Mouse (Mus musculus) neural tube, embryonic 15.5 days (tissue): ENCODE data around the gene Pex13. TPM values are rescaled to one million over a fixed set of nuclear protein-coding genes. Genes with fewer than 3 reads are reported as not detected.

ENCODE experiments used
- ATAC-seq: fragments of 200-750 bp; cut with Nextera tagmentation; 2 replicates; pipeline ENCODE4 v1.8.0; 2017; ENCODE audit warnings: mild to moderate bottlenecking, moderate TSS enrichment, moderate library complexity; ENCODE audit not compliant: low FRiP score
- H3K27ac ChIP-seq: fragments of 300-500 bp; sonication (generic); replicated peaks from 2 replicates; pipeline ENCODE4 v1.5.1; 2015; ENCODE audit warnings: mild to moderate bottlenecking, inconsistent platforms
- H3K27me3 ChIP-seq: fragments of 300-500 bp; sonication (generic); replicated peaks from 2 replicates; pipeline ENCODE4 v1.6.1; 2015; ENCODE audit warnings: inconsistent platforms
- H3K36me3 ChIP-seq: fragments of 300-500 bp; sonication (generic); 2 replicates; pipeline ENCODE4 v1.6.1; 2015; ENCODE audit warnings: inconsistent platforms
- H3K4me1 ChIP-seq: fragments of 300-500 bp; sonication (generic); 2 replicates; pipeline ENCODE4 v1.6.1; 2015; ENCODE audit warnings: inconsistent platforms
- H3K4me2 ChIP-seq: fragments of 300-500 bp; sonication (generic); 2 replicates; pipeline ENCODE4 v1.6.1; 2015; ENCODE audit warnings: inconsistent platforms, mild to moderate bottlenecking, moderate library complexity
- H3K4me3 ChIP-seq: fragments of 300-500 bp; sonication (generic); replicated peaks from 2 replicates; pipeline ENCODE4 v1.5.1; 2015; ENCODE audit warnings: mild to moderate bottlenecking, inconsistent platforms
- H3K9ac ChIP-seq: fragments of 300-500 bp; sonication (generic); replicated peaks from 2 replicates; pipeline ENCODE4 v1.6.1; 2015; ENCODE audit warnings: mild to moderate bottlenecking, inconsistent platforms
- H3K9me3 ChIP-seq: fragments of 300-500 bp; sonication (generic); replicated peaks from 2 replicates; pipeline ENCODE4 v1.6.1; 2016; ENCODE audit warnings: inconsistent platforms
- WGBS: fragments of 180-500 bp; shearing (Covaris S2); methylation state at CpG from one replicate; pipeline ENCODE4 v1.1.7; 2015; ENCODE audit warnings: mixed read lengths; 5-methylcytosine and 5-hydroxymethylcytosine counted together
- polyA plus RNA-seq: library from polyadenylated mRNA; unstranded; fragments of >200 nt; fragmentation: Nextera tagmentation; extraction: Ambion mirVana; gene quantifications from 2 replicates; pipeline ENCODE4 v1.2.1, GENCODE M21; 2015

Gene Pex13
- polyA plus RNA-seq, 1 experiment from 2014 or later, result 34.5 TPM

DNA sequence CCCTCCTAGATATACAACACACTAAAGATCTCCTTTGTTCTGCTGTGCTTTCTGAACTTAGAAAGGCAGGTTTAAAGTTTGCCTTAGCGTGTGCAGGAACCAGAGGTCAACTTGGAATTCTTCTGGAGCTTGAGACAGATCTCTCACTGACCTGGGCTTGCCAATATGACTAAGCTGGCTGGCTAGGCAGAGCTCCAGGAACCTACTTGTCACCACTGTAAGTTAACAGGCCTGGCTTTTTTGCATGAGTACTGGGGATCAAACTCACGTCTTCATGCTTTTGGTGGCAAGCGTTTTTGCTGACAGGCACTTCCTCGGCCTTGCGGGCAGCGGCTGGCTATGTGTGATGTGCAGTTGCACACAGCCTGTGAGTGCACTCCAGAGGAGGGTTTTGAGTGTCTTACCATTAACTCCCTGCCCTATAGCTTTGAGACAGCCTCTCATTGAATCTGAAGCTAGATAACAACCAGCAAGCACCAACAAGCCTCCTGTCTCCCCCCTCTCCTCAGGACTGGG lies 14.7 kb upstream of the Pex13 start:
- Histone ChIP-seq H3K27ac (no peak overlapping the region), H3K27me3 (no peaks in the 10 kb centered on the region), H3K36me3 (peaks cover 47% of the 10 kb centered on the region), H3K4me2 (no peak overlapping the region), H3K4me3 (no peak overlapping the region), H3K9ac (no peak overlapping the region), H3K9me3 (no peaks in the 10 kb centered on the region), H3K4me1 (no peaks in the 10 kb centered on the region)
- no peak for ATAC-seq
- WGBS, result 92% methylated on average over 6 of the region's 6 CpGs

- peak; percentile 59 for ATAC-seq
- H3K36me3 ChIP-seq, result peaks cover 45% of the 10 kb centered on the region
Observed at GRCm38 (mm10) chr11:23679044-23679642, 13.4 kb upstream of the Pex13 start.

GRCm38 (mm10) chr11:23676100-23676499 lies 10.3 kb upstream of the Pex13 start:
- H3K36me3 ChIP-seq, result peaks cover 40% of the 10 kb centered on the region
- H3K4me1 ChIP-seq, result no peaks in the 10 kb centered on the region
- H3K27ac ChIP-seq, result no peak overlapping the region
- WGBS, result 95% methylated on average over 5 of the region's 5 CpGs
- no peaks in the 10 kb centered on the region for H3K27me3 ChIP-seq
- no peak for ATAC-seq
- no peak overlapping the region for H3K4me3 ChIP-seq
- no peaks in the 10 kb centered on the region for H3K9me3 ChIP-seq
- no peak overlapping the region for H3K9ac ChIP-seq
- H3K4me2 ChIP-seq, result no peak overlapping the region

More at GRCm38 (mm10) chr11:23679044-23679642, 13.4 kb upstream of the Pex13 start:
- no peak overlapping the region for H3K9ac ChIP-seq
- WGBS, result 51% methylated on average over 3 of the region's 3 CpGs
- no peak overlapping the region for H3K4me2 ChIP-seq
- H3K27me3 ChIP-seq, result no peaks in the 10 kb centered on the region
- H3K9me3 ChIP-seq, result no peaks in the 10 kb centered on the region
- no peaks in the 10 kb centered on the region for H3K4me1 ChIP-seq
- H3K4me3 ChIP-seq, result no peak overlapping the region
- H3K27ac ChIP-seq, result no peak overlapping the region

GRCm38 (mm10) chr11:23672256-23672749 lies 6.5 kb upstream of the Pex13 start:
- Histone ChIP-seq H3K27me3 (no peaks in the 10 kb centered on the region), H3K4me2 (no peak overlapping the region), H3K36me3 (peaks cover 30% of the 10 kb centered on the region), H3K9ac (no peak overlapping the region), H3K4me3 (no peak overlapping the region), H3K27ac (no peak overlapping the region), H3K9me3 (no peaks in the 10 kb centered on the region), H3K4me1 (peaks cover 4% of the 10 kb centered on the region)
- no peak for ATAC-seq
- 82% methylated on average over 4 of the region's 4 CpGs for WGBS

DNA sequence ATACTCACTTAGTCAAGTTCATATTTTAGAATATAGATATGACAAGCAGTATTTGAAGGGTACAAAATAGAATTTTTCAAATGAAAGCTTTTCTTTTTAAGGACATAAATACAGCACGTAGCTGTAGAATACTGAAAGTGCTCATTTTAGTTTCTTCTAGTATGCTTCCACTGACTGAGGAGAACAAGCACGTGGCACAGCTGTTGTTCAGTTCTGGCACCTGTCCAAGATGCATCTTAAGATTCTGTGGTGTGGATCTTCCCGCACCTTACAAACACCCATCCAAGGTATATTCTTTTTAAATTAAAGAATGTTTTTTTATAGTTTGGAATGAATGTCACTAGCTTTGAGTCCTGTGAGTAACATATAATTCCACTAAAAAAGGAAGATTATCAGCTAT lies 1.4 kb upstream of the Pex13 start:
- no peaks in the 10 kb centered on the region for H3K9me3 ChIP-seq
- WGBS, result 22% methylated on average over 3 of the region's 3 CpGs
- H3K4me1 ChIP-seq, result peaks cover 21% of the 10 kb centered on the region
- peak overlapping the region; percentile 72 for H3K4me2 ChIP-seq
- H3K4me3 ChIP-seq, result peak overlapping the region; percentile 88
- no peak for ATAC-seq
- H3K36me3 ChIP-seq, result 0 out of 2 replicates have a peak, but pooled peaks cover 7% of the 10 kb centered on the region
- no peaks in the 10 kb centered on the region for H3K27me3 ChIP-seq
- no peak overlapping the region for H3K27ac ChIP-seq
- no peak overlapping the region for H3K9ac ChIP-seq

DNA sequence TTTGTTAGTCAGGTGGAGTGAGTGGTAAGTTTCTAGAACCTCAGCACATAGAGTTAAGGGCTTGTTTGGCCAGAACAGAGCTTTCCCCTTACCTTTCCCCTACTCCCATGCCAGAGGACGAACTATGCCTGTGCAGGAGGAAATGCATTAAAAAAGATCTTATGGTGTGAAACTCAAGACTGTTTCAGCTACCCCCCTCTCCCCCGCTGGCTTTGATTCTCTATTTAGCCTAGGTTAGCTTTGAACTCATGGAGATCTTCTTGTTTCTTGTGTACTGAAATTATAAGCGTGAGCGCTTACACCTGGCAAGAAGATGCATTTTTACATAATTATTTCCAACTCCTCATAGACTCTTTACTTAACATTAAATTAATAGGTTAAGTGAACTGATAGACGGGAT lies 767 bp upstream of the Pex13 start:
- peak overlapping the region; percentile 85 for H3K9ac ChIP-seq
- peak overlapping the region; percentile 72 for H3K4me2 ChIP-seq
- 0 out of 2 replicates have a peak, but pooled peaks cover 7% of the 10 kb centered on the region for H3K36me3 ChIP-seq
- WGBS, result 11% methylated on average over 5 of the region's 5 CpGs
- peaks cover 21% of the 10 kb centered on the region for H3K4me1 ChIP-seq
- no peak for ATAC-seq
- H3K27me3 ChIP-seq, result no peaks in the 10 kb centered on the region
- no peaks in the 10 kb centered on the region for H3K9me3 ChIP-seq
- H3K4me3 ChIP-seq, result peak overlapping the region; percentile 88
- peak overlapping the region; percentile 97 for H3K27ac ChIP-seq

DNA sequence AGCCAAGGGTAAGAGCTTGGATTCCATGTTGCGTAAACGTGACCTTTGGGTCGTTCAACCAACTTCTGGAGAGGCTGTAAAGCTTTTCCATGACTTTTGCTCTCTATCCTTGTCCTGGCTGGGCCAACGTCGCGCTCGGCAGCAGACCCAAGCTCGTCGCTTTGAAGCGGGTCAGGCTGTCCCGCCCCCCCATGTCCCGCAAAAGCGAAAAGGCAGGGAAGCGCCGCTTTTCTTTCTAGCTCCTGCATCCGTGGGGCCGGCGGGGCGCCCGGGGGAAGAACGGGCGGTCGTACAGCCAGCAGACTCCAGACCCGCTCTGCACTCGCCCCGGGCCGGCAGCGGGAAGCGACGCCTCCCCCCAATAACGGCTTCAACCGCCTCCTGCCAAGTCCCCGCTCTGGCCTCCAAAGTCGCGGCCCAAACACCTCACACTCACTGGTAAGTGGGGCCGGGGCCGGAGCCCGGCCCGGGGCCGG lies 410 bp downstream of the Pex13 start, which contains the start of gene Pus10:
Gene Pus10, plus strand, starts transcription at position 364 of the 476 bp plus-strand sequence.
- under 1% methylated on average over 39 of the region's 40 CpGs for WGBS
- peak within 1 kb of the TSS; percentile 85 for H3K9ac ChIP-seq
- H3K4me2 ChIP-seq, result peak within 1 kb of the TSS; percentile 72
- ATAC-seq, result peak; percentile 56
- peaks cover 21% of the 10 kb centered on the region for H3K4me1 ChIP-seq
- H3K9me3 ChIP-seq, result no peaks in the 10 kb centered on the region
- no peaks in the 10 kb centered on the region for H3K36me3 ChIP-seq
- peak within 1 kb of the TSS; percentile 88 for H3K4me3 ChIP-seq
- no peaks in the 10 kb centered on the region for H3K27me3 ChIP-seq
- peak within 1 kb of the TSS; percentile 97 for H3K27ac ChIP-seq

GRCm38 (mm10) chr11:23664232-23664631 lies 1.5 kb downstream of the Pex13 start:
- Histone ChIP-seq H3K4me1 (peaks cover 21% of the 10 kb centered on the region), H3K4me3 (no peak overlapping the region), H3K36me3 (no peaks in the 10 kb centered on the region), H3K4me2 (no peak overlapping the region), H3K27me3 (no peaks in the 10 kb centered on the region), H3K9ac (no peak overlapping the region), H3K27ac (no peak overlapping the region), H3K9me3 (no peaks in the 10 kb centered on the region)
- no peak for ATAC-seq

- no peak overlapping the region for H3K27ac ChIP-seq
- no peak overlapping the region for H3K9ac ChIP-seq
- no peaks in the 10 kb centered on the region for H3K27me3 ChIP-seq
- H3K36me3 ChIP-seq, result no peaks in the 10 kb centered on the region
- H3K4me2 ChIP-seq, result no peak overlapping the region
- no peaks in the 10 kb centered on the region for H3K9me3 ChIP-seq
- WGBS, result 83% methylated on average over 2 of the region's 2 CpGs
- H3K4me1 ChIP-seq, result peaks cover 2% of the 10 kb centered on the region; the same call in 1 of the 2 replicates
- H3K4me3 ChIP-seq, result no peak overlapping the region
- no peak for ATAC-seq
Observed at GRCm38 (mm10) chr11:23657791-23658190, 8.0 kb downstream of the Pex13 start.

- H3K36me3 ChIP-seq, result peaks cover 11% of the 10 kb centered on the region
- no peaks in the 10 kb centered on the region for H3K4me1 ChIP-seq
- H3K27ac ChIP-seq, result no peak overlapping the region
- H3K27me3 ChIP-seq, result no peaks in the 10 kb centered on the region
- no peak overlapping the region for H3K9ac ChIP-seq
- WGBS, result 54% methylated on average over 3 of the region's 3 CpGs
- H3K4me3 ChIP-seq, result no peak overlapping the region
- ATAC-seq, result no peak
- no peaks in the 10 kb centered on the region for H3K9me3 ChIP-seq
- no peak overlapping the region for H3K4me2 ChIP-seq
Observed at GRCm38 (mm10) chr11:23653666-23654065, 12.1 kb downstream of the Pex13 start.

- no peak overlapping the region for H3K9ac ChIP-seq
- no peaks in the 10 kb centered on the region for H3K4me1 ChIP-seq
- no peaks in the 10 kb centered on the region; the same call in 1 of the 2 replicates for H3K9me3 ChIP-seq
- H3K27me3 ChIP-seq, result no peaks in the 10 kb centered on the region
- H3K4me2 ChIP-seq, result no peak overlapping the region
- peaks cover 29% of the 10 kb centered on the region for H3K36me3 ChIP-seq
- ATAC-seq, result no peak
- 90% methylated on average over 3 of the region's 3 CpGs for WGBS
- H3K27ac ChIP-seq, result no peak overlapping the region
- no peak overlapping the region for H3K4me3 ChIP-seq
Observed at GRCm38 (mm10) chr11:23647835-23648234, 17.9 kb downstream of the Pex13 start.

GRCm38 (mm10) chr11:23647431-23647830 lies 18.3 kb downstream of the Pex13 start:
- H3K4me1 ChIP-seq, result no peaks in the 10 kb centered on the region
- no peaks in the 10 kb centered on the region for H3K27me3 ChIP-seq
- peaks cover 33% of the 10 kb centered on the region for H3K36me3 ChIP-seq
- no peaks in the 10 kb centered on the region; the same call in 1 of the 2 replicates for H3K9me3 ChIP-seq
- H3K4me2 ChIP-seq, result no peak overlapping the region
- H3K4me3 ChIP-seq, result no peak overlapping the region
- no peak for ATAC-seq
- H3K9ac ChIP-seq, result no peak overlapping the region
- H3K27ac ChIP-seq, result no peak overlapping the region
